Mouse (Mus musculus): Measurements from ENCODE around the gene Zbtb39.

- no peak for TF ChIP-seq CTCF (IDR thresholded peaks at IDR 0.05; ENCODE audit: low read depth)
- TF ChIP-seq EP300 (IDR thresholded peaks at IDR 0.05; ENCODE audit: low read depth) = no peak
Observed at GRCm38 (mm10) chr10:127747254-127747653, 7.9 kb downstream of the Zbtb39 start.
